Mouse (Mus musculus) embryonic facial prominence, embryonic 12.5 days (tissue): ENCODE measurements around the gene Ccdc15. TPM values are rescaled to one million over a fixed set of nuclear protein-coding genes. Genes with fewer than 3 reads are reported as not detected.
"Not testable (repeated sequence)": the region's sequence is repeated elsewhere in the genome, so short reads cannot be mapped to it uniquely, and the experiment has no call there.

ENCODE experiments used
- ATAC-seq: fragments of 200-750 bp; cut with Nextera tagmentation; 2 replicates; pipeline ENCODE4 v1.8.0; 2017; ENCODE audit not compliant: insufficient number of reproducible peaks, insufficient read depth, low FRiP score, low TSS enrichment
- H3K27ac ChIP-seq: fragments of 300-500 bp; sonication (generic); 2 replicates; pipeline ENCODE4 v1.5.1; 2016; ENCODE audit warnings: mild to moderate bottlenecking
- H3K27me3 ChIP-seq: fragments of 300-500 bp; sonication (generic); 2 replicates; pipeline ENCODE4 v1.6.1; 2016; ENCODE audit warnings: mild to moderate bottlenecking, moderate library complexity
- H3K36me3 ChIP-seq: fragments of 300-500 bp; sonication (generic); 2 replicates; pipeline ENCODE4 v1.6.1; 2016; ENCODE audit warnings: mild to moderate bottlenecking
- H3K4me1 ChIP-seq: fragments of 300-500 bp; sonication (generic); 2 replicates; pipeline ENCODE4 v1.6.1; 2016
- H3K4me2 ChIP-seq: fragments of 300-500 bp; sonication (generic); replicated peaks from 2 replicates; pipeline ENCODE4 v1.6.1; 2016; ENCODE audit warnings: mild to moderate bottlenecking, moderate library complexity
- H3K4me3 ChIP-seq: fragments of 300-500 bp; sonication (generic); 2 replicates; pipeline ENCODE4 v1.5.1; 2016; ENCODE audit warnings: mild to moderate bottlenecking
- H3K9ac ChIP-seq: fragments of 300-500 bp; sonication (generic); 2 replicates; pipeline ENCODE4 v1.6.1; 2016; ENCODE audit warnings: mild to moderate bottlenecking, moderate library complexity
- H3K9me3 ChIP-seq: fragments of 300-500 bp; sonication (generic); 2 replicates; pipeline ENCODE4 v1.6.1; 2016; ENCODE audit warnings: mild to moderate bottlenecking, moderate library complexity
- WGBS: fragments of 180-500 bp; shearing (Covaris S2); methylation state at CpG from one replicate; pipeline ENCODE4 v1.1.7; 2016; 5-methylcytosine and 5-hydroxymethylcytosine counted together
- polyA plus RNA-seq: library from polyadenylated mRNA; unstranded; fragments of >200 nt; fragmentation: Nextera tagmentation; extraction: Ambion mirVana; gene quantifications from 2 replicates; pipeline ENCODE4 v1.2.1, GENCODE M21; 2016

Ccdc15 gene
- polyA plus RNA-seq, 1 experiment from 2014 or later: 8.3 TPM

DNA sequence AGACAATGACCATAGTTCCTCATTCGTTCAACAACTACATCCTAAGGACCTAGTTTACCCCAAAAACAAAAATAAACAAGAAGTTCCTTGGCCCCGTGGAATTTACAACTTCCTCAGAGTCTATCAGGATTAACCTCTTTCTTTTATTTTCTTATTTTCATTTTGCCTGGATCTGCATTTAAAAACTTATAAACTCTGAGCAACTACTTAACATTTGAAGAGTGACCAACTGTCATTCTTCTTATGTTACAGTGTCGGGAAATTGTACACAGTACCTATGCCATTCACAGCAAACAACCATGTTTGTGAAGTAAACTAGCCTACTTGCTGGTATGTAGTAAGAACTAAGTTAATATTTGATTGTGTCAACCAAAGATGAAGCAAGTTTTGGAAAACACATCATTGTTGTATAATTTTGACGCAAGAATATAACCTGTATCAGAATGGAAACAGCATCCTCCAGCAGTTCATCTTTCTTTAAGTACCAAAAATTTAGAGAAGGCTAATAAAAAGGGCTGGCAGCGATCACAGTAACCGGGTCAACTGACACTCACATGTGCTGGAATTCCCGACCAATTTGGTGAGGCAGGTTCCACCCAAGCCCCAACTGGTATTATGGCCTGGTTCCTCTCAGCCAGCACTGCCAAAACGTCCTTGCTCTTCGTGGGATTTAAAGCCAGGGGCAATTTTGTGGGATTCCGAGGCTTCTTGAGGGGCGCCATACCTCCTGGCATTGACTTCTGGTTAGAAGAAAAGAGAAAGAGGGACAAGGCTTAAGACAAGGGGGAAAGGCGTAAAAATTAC lies 846 bp downstream of the Ccdc15 start:
- H3K27ac ChIP-seq: peak overlapping the region; percentile 90
- H3K9me3 ChIP-seq: no peaks in the 10 kb centered on the region
- H3K36me3 ChIP-seq: no peaks in the 10 kb centered on the region
- no peaks in the 10 kb centered on the region for H3K27me3 ChIP-seq
- ATAC-seq: peak; percentile 12; the same call in 1 of the 2 replicates
- WGBS: 25% methylated on average over 12 of the region's 12 CpGs
- H3K4me1 ChIP-seq: peaks cover 10% of the 10 kb centered on the region; the same call in 1 of the 2 replicates
- H3K4me3 ChIP-seq: peak overlapping the region; percentile 70
- peak overlapping the region; percentile 70 for H3K4me2 ChIP-seq
- H3K9ac ChIP-seq: peak overlapping the region; percentile 78

DNA sequence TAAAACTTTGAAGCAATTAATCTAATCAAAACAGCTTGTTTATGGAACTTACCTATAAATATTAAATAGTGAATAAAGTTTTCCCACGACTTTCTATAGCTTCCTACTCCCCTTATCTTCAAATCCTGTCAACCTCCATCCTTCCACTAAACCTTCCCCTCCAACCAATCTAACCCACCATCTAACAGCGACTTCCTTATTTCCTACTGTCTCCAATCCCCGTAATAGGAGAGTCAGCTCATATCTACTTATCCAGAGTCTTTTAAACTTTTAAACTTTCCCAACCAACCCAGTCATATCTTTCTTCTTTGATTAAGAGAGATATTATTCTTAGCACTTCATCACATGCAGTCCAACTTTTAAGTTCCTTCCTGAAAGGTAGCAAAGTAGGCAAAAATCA lies 2.8 kb downstream of the Ccdc15 start:
- H3K4me3 ChIP-seq: no peak overlapping the region
- no peak overlapping the region for H3K9ac ChIP-seq
- whole genome bisulfite sequencing: 86% methylated on average over 3 of the region's 3 CpGs
- no peak overlapping the region for H3K27ac ChIP-seq
- H3K27me3 ChIP-seq: no peaks in the 10 kb centered on the region
- no peaks in the 10 kb centered on the region for H3K9me3 ChIP-seq
- H3K36me3 ChIP-seq: no peaks in the 10 kb centered on the region
- ATAC-seq: no peak
- no peak overlapping the region for H3K4me2 ChIP-seq
- peaks cover 10% of the 10 kb centered on the region; the same call in 1 of the 2 replicates for H3K4me1 ChIP-seq

DNA sequence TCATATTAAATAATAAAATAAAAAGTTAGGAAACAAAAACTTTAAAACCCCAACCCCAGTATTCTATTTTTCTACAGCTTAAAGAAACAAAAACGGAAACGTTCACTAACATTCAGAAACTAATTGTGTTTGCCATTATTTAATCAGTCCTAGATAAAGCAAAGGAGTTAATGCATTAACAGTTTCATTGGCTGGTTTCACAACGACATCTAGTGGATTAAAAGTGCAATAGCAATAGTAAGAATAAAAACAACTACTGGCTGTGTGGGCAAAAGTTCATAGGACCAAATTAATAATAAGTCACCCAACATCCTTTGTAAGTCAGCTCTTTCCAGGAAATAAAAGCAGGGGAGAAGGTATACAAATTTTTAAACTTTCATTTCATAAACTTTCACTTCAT lies 18.8 kb downstream of the Ccdc15 start:
- Histone ChIP-seq H3K9me3 (no peaks in the 10 kb centered on the region), H3K27me3 (no peaks in the 10 kb centered on the region), H3K36me3 (no peaks in the 10 kb centered on the region), H3K27ac (no peak overlapping the region), H3K9ac (no peak overlapping the region), H3K4me3 (no peak overlapping the region), H3K4me1 (no peaks in the 10 kb centered on the region), H3K4me2 (no peak overlapping the region)
- WGBS: 41% methylated on average over 3 of the region's 3 CpGs
- ATAC-seq: no peak

DNA sequence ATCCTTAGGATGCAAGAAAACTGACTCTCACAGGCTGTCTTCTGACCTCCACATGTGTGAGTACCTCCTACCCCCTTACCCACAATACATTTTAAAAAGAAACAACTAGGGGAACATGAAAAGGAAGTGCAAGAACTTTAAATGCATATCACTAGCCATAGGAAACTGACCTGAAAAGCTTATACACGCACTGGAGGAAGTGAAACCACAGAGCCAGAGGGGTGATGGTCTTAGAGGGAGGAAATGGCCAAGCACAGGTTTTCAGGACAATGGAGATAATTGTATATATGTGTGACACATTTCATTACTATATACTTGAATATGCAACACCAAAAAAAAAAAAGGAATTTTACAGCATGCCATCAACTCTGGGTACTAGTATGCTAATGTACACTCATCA lies 46.5 kb downstream of the Ccdc15 start:
- no peak overlapping the region for H3K4me2 ChIP-seq
- no peak overlapping the region for H3K4me3 ChIP-seq
- 87% methylated on average over 1 of the region's 1 CpGs for WGBS
- H3K36me3 ChIP-seq: no peaks in the 10 kb centered on the region
- H3K4me1 ChIP-seq: no peaks in the 10 kb centered on the region
- no peak for ATAC-seq
- no peaks in the 10 kb centered on the region for H3K9me3 ChIP-seq
- no peaks in the 10 kb centered on the region for H3K27me3 ChIP-seq
- no peak overlapping the region for H3K27ac ChIP-seq
- H3K9ac ChIP-seq: no peak overlapping the region

DNA sequence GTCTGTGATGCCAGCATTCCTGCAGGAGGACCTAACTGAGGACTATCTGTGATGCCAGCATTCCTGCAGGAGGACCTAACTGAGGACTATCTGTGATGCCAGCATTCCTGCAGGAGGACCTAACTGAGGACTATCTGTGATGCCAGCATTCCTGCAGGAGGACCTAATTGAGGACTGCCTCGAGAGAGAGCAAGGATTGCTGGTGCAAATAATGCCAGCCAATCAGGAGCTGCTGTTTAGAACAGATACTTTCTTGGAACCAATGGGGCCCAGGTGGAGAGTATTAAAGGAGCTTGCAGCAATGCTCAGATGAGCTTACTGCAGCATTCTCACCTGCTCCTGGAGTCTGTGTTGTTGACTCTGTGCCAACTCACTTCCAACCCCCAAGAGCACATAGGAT lies 47.7 kb downstream of the Ccdc15 start:
- 52% methylated on average over 1 of the region's 1 CpGs for WGBS
- not testable (repeated sequence) for H3K4me2 ChIP-seq, H3K9ac ChIP-seq, H3K4me3 ChIP-seq, H3K27me3 ChIP-seq, H3K9me3 ChIP-seq, H3K27ac ChIP-seq, H3K4me1 ChIP-seq, H3K36me3 ChIP-seq, ATAC-seq

GRCm38 (mm10) chr9:37295586-37295985 lies 52.6 kb downstream of the Ccdc15 start:
- H3K9me3 ChIP-seq: no peaks in the 10 kb centered on the region
- no peak for ATAC-seq
- no peaks in the 10 kb centered on the region for H3K36me3 ChIP-seq
- H3K4me3 ChIP-seq: no peak overlapping the region
- no peak overlapping the region for H3K4me2 ChIP-seq
- no peaks in the 10 kb centered on the region for H3K27me3 ChIP-seq
- H3K4me1 ChIP-seq: no peaks in the 10 kb centered on the region
- no peak overlapping the region for H3K27ac ChIP-seq
- H3K9ac ChIP-seq: no peak overlapping the region

DNA sequence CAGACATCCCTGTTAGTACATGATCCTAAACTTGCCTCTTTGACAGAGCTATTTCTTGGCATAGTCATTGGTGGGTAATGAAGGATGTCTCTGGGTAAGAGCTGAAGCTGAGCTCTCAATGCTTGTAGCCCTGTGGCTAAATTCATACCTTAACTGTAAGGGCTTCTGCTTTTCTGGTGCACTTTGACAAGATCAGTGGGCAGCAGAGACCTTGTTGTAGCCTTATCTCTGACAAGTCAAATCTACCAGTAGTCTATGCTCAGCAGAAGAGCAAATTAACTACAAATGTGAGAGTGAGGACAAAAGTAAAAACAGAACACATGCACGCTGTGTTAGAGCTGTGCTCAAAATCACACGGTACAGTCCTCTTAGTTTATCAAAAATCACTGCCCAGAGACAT lies 81.6 kb downstream of the Ccdc15 start:
- no peaks in the 10 kb centered on the region for H3K36me3 ChIP-seq
- H3K27ac ChIP-seq: no peak overlapping the region
- WGBS: 78% methylated on average over 2 of the region's 2 CpGs
- H3K9ac ChIP-seq: no peak overlapping the region
- no peaks in the 10 kb centered on the region for H3K9me3 ChIP-seq
- ATAC-seq: no peak
- no peaks in the 10 kb centered on the region for H3K4me1 ChIP-seq
- H3K27me3 ChIP-seq: no peaks in the 10 kb centered on the region
- H3K4me2 ChIP-seq: no peak overlapping the region
- no peak overlapping the region for H3K4me3 ChIP-seq

- Histone ChIP-seq H3K4me1 (peaks cover 5% of the 10 kb centered on the region; the same call in 1 of the 2 replicates), H3K9ac (peak overlapping the region; percentile 57; the same call in 1 of the 2 replicates), H3K4me2 (peak overlapping the region; percentile 95), H3K4me3 (peak overlapping the region; percentile 44), H3K9me3 (no peaks in the 10 kb centered on the region), H3K27me3 (no peaks in the 10 kb centered on the region), H3K27ac (no peak overlapping the region), H3K36me3 (no peaks in the 10 kb centered on the region)
- ATAC-seq: 0 out of 2 replicates have a peak, but pooled peaks have one; percentile 54
- 34% methylated on average over 7 of the region's 7 CpGs for WGBS
These were observed 92.4 kb downstream of the Ccdc15 start for GRCm38 (mm10) chr9:37255889-37256225.

DNA sequence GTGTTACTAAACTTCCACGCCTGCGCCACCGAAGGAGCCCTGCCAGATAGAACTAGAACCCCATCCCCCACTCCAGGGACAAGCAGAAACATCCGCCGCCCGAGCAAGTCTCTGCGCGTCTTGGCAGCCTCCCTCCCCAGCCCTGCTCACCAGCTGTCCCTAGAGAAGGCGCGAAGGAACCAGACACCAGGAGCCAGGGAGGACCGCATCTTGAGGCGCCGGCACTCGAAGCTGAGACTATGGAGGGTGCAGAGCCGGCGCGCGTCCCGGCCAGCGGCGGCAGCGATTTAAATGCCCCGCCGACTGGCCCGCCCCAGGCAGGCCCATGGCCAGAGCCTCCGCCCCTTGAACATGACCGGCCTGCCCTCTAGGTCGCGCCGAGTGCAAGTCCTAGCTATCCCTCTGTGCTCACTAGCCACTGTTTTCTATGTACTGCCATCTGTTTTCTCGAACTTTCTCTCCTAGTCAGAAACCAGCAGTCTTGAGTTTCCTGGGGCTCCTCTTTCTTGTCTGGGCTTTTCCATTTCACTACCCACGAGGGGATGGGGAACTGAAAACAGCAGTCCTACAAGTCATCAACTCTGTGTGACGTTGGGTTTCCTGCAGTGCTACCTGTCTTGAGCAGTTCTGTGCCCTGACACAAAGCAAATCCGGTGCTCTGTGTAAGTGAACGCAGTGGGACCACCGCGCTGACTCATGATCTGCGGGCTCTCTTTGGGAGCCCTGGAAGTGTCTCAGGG lies 92.9 kb downstream of the Ccdc15 start, which contains the start of gene Slc37a2:
Gene Slc37a2 (minus strand): TSS at position 590 of the 740 bp plus-strand sequence.
- Histone ChIP-seq H3K9me3 (no peaks in the 10 kb centered on the region), H3K9ac (peak within 1 kb of the TSS; percentile 57), H3K4me3 (peak within 1 kb of the TSS; percentile 44), H3K4me2 (peak within 1 kb of the TSS; percentile 95), H3K27ac (no peak within 1 kb of the TSS), H3K36me3 (no peaks in the 10 kb centered on the region), H3K4me1 (peaks cover 5% of the 10 kb centered on the region; the same call in 1 of the 2 replicates), H3K27me3 (no peaks in the 10 kb centered on the region)
- 2% methylated on average over 38 of the region's 38 CpGs for whole genome bisulfite sequencing
- peak; percentile 55; the same call in 1 of the 2 replicates for ATAC-seq

- no peaks in the 10 kb centered on the region for H3K9me3 ChIP-seq
- H3K4me1 ChIP-seq: peaks cover 5% of the 10 kb centered on the region; the same call in 1 of the 2 replicates
- H3K4me3 ChIP-seq: peak overlapping the region; percentile 44
- no peaks in the 10 kb centered on the region for H3K36me3 ChIP-seq
- no peak overlapping the region for H3K27ac ChIP-seq
- H3K4me2 ChIP-seq: peak overlapping the region; percentile 95
- WGBS: 21% methylated on average over 6 of the region's 6 CpGs
- no peaks in the 10 kb centered on the region for H3K27me3 ChIP-seq
- peak overlapping the region; percentile 57; the same call in 1 of the 2 replicates for H3K9ac ChIP-seq
- ATAC-seq: no peak
These were observed 93.6 kb downstream of the Ccdc15 start for GRCm38 (mm10) chr9:37254531-37255110.

GRCm38 (mm10) chr9:37250631-37251030 lies 97.6 kb downstream of the Ccdc15 start:
- Histone ChIP-seq H3K27ac (no peak overlapping the region), H3K4me3 (no peak overlapping the region), H3K9ac (no peak overlapping the region), H3K9me3 (no peaks in the 10 kb centered on the region), H3K4me2 (no peak overlapping the region), H3K27me3 (no peaks in the 10 kb centered on the region), H3K36me3 (no peaks in the 10 kb centered on the region), H3K4me1 (peaks cover 5% of the 10 kb centered on the region; the same call in 1 of the 2 replicates)
- WGBS: 84% methylated on average over 6 of the region's 6 CpGs
- no peak for ATAC-seq
